Mouse (Mus musculus): ENCODE data around the gene Stk11ip. TPM values are rescaled to one million over a fixed set of nuclear protein-coding genes. Genes with fewer than 3 reads are reported as not detected.

The Stk11ip gene
- polyA plus RNA-seq, 1 experiment from 2014 or later = 15.6 TPM

- Histone ChIP-seq H3K27me3 (replicated peaks; ENCODE audit: control insufficient read depth, insufficient read depth, low read length) (peaks cover 4% of the 10 kb centered on the region), H3K4me1 (replicated peaks; ENCODE audit: control insufficient read depth, insufficient read depth, low read length) (no peaks in the 10 kb centered on the region), H3K9ac (ENCODE audit: low read depth, low read length) (no peak overlapping the region), H3K9me3 (ENCODE audit: control insufficient read depth, low read length) (no peaks in the 10 kb centered on the region), H3K4me2 (no peak overlapping the region), H3K4me3 (ENCODE audit: low read depth, low read length) (no peak overlapping the region), H3K36me3 (ENCODE audit: control insufficient read depth, insufficient read depth, low read length) (no peaks in the 10 kb centered on the region), H3K27ac (ENCODE audit: low read depth, low read length) (no peak overlapping the region)
- DNase-seq (ENCODE audit: low spot score) (no peak), ATAC-seq (replicated peaks; ENCODE audit: low FRiP score) (no peak)
- 54% methylated on average over 5 of the region's 5 CpGs for WGBS
Observed at GRCm38 (mm10) chr1:75564916-75565315, 43.6 kb downstream of the Stk11ip start.

- H3K4me1 ChIP-seq (replicated peaks; ENCODE audit: control insufficient read depth, insufficient read depth, low read length) = no peaks in the 10 kb centered on the region
- peaks cover 3% of the 10 kb centered on the region; the same call in 1 of the 2 replicates for H3K27me3 ChIP-seq (replicated peaks; ENCODE audit: control insufficient read depth, insufficient read depth, low read length)
- H3K4me3 ChIP-seq (ENCODE audit: low read depth, low read length) = no peak overlapping the region
- no peak overlapping the region for H3K9ac ChIP-seq (ENCODE audit: low read depth, low read length)
- no peak for DNase-seq (ENCODE audit: low spot score)
- no peaks in the 10 kb centered on the region for H3K36me3 ChIP-seq (ENCODE audit: control insufficient read depth, insufficient read depth, low read length)
- no peak overlapping the region for H3K4me2 ChIP-seq
- no peak overlapping the region for H3K27ac ChIP-seq (ENCODE audit: low read depth, low read length)
- no peaks in the 10 kb centered on the region for H3K9me3 ChIP-seq (ENCODE audit: control insufficient read depth, low read length)
- WGBS = 55% methylated on average over 9 of the region's 9 CpGs
- ATAC-seq (replicated peaks; ENCODE audit: low FRiP score) = no peak
Observed at GRCm38 (mm10) chr1:75565616-75566015, 44.3 kb downstream of the Stk11ip start.

GRCm38 (mm10) chr1:75570403-75570802, 49.1 kb downstream of the Stk11ip start:
- H3K36me3 ChIP-seq (ENCODE audit: control insufficient read depth, insufficient read depth, low read length) = no peaks in the 10 kb centered on the region
- no peaks in the 10 kb centered on the region for H3K4me1 ChIP-seq (replicated peaks; ENCODE audit: control insufficient read depth, insufficient read depth, low read length)
- ATAC-seq (replicated peaks; ENCODE audit: low FRiP score) = no peak
- H3K4me3 ChIP-seq (ENCODE audit: low read depth, low read length) = no peak overlapping the region
- no peak overlapping the region for H3K27ac ChIP-seq (ENCODE audit: low read depth, low read length)
- no peak overlapping the region for H3K4me2 ChIP-seq
- H3K9me3 ChIP-seq (ENCODE audit: control insufficient read depth, low read length) = no peaks in the 10 kb centered on the region
- no peak for DNase-seq (ENCODE audit: low spot score)
- WGBS = 62% methylated on average over 6 of the region's 6 CpGs
- H3K9ac ChIP-seq (ENCODE audit: low read depth, low read length) = no peak overlapping the region
- H3K27me3 ChIP-seq (replicated peaks; ENCODE audit: control insufficient read depth, insufficient read depth, low read length) = no peaks in the 10 kb centered on the region; the same call in 1 of the 2 replicates

GRCm38 (mm10) chr1:75572776-75573175, 51.4 kb downstream of the Stk11ip start:
- H3K27me3 ChIP-seq (replicated peaks; ENCODE audit: control insufficient read depth, insufficient read depth, low read length) = no peaks in the 10 kb centered on the region
- no peaks in the 10 kb centered on the region for H3K36me3 ChIP-seq (ENCODE audit: control insufficient read depth, insufficient read depth, low read length)
- H3K9ac ChIP-seq (ENCODE audit: low read depth, low read length) = no peak overlapping the region
- WGBS = 78% methylated on average over 6 of the region's 6 CpGs
- H3K4me3 ChIP-seq (ENCODE audit: low read depth, low read length) = no peak overlapping the region
- H3K27ac ChIP-seq (ENCODE audit: low read depth, low read length) = no peak overlapping the region
- no peak for ATAC-seq (replicated peaks; ENCODE audit: low FRiP score)
- no peaks in the 10 kb centered on the region for H3K4me1 ChIP-seq (replicated peaks; ENCODE audit: control insufficient read depth, insufficient read depth, low read length)
- no peaks in the 10 kb centered on the region for H3K9me3 ChIP-seq (ENCODE audit: control insufficient read depth, low read length)
- DNase-seq (ENCODE audit: low spot score) = no peak
- no peak overlapping the region for H3K4me2 ChIP-seq

- whole genome bisulfite sequencing = 84% methylated on average over 7 of the region's 7 CpGs
Observed at GRCm38 (mm10) chr1:75573715-75574114, 52.4 kb downstream of the Stk11ip start.

GRCm38 (mm10) chr1:75574476-75575310, 53.4 kb downstream of the Stk11ip start:
- Histone ChIP-seq H3K36me3 (ENCODE audit: control insufficient read depth, insufficient read depth, low read length) (no peaks in the 10 kb centered on the region), H3K4me1 (replicated peaks; ENCODE audit: control insufficient read depth, insufficient read depth, low read length) (no peaks in the 10 kb centered on the region), H3K4me3 (ENCODE audit: low read depth, low read length) (no peak overlapping the region), H3K9me3 (ENCODE audit: control insufficient read depth, low read length) (no peaks in the 10 kb centered on the region), H3K27me3 (replicated peaks; ENCODE audit: control insufficient read depth, insufficient read depth, low read length) (no peaks in the 10 kb centered on the region), H3K4me2 (no peak overlapping the region), H3K9ac (ENCODE audit: low read depth, low read length) (no peak overlapping the region), H3K27ac (ENCODE audit: low read depth, low read length) (no peak overlapping the region)
- 76% methylated on average over 17 of the region's 17 CpGs for WGBS
- ATAC-seq (replicated peaks; ENCODE audit: low FRiP score) (no peak), DNase-seq (ENCODE audit: low spot score) (no peak)

More at GRCm38 (mm10) chr1:75573715-75574114, 52.4 kb downstream of the Stk11ip start:
- ATAC-seq (replicated peaks; ENCODE audit: low FRiP score) (no peak), DNase-seq (ENCODE audit: low spot score) (no peak)
- Histone ChIP-seq H3K9me3 (ENCODE audit: control insufficient read depth, low read length) (no peaks in the 10 kb centered on the region), H3K9ac (ENCODE audit: low read depth, low read length) (no peak overlapping the region), H3K27ac (ENCODE audit: low read depth, low read length) (no peak overlapping the region), H3K4me1 (replicated peaks; ENCODE audit: control insufficient read depth, insufficient read depth, low read length) (no peaks in the 10 kb centered on the region), H3K27me3 (replicated peaks; ENCODE audit: control insufficient read depth, insufficient read depth, low read length) (no peaks in the 10 kb centered on the region), H3K4me2 (no peak overlapping the region), H3K4me3 (ENCODE audit: low read depth, low read length) (no peak overlapping the region), H3K36me3 (ENCODE audit: control insufficient read depth, insufficient read depth, low read length) (no peaks in the 10 kb centered on the region)

GRCm38 (mm10) chr1:75581936-75582624, 60.8 kb downstream of the Stk11ip start:
- H3K9ac ChIP-seq (ENCODE audit: low read depth, low read length) = no peak overlapping the region
- H3K36me3 ChIP-seq (ENCODE audit: control insufficient read depth, insufficient read depth, low read length) = no peaks in the 10 kb centered on the region
- no peaks in the 10 kb centered on the region for H3K4me1 ChIP-seq (replicated peaks; ENCODE audit: control insufficient read depth, insufficient read depth, low read length)
- H3K27me3 ChIP-seq (replicated peaks; ENCODE audit: control insufficient read depth, insufficient read depth, low read length) = no peaks in the 10 kb centered on the region
- WGBS = 75% methylated on average over 7 of the region's 7 CpGs
- no peak for ATAC-seq (replicated peaks; ENCODE audit: low FRiP score)
- H3K4me2 ChIP-seq = no peak overlapping the region
- DNase-seq (ENCODE audit: low spot score) = no peak
- no peaks in the 10 kb centered on the region for H3K9me3 ChIP-seq (ENCODE audit: control insufficient read depth, low read length)
- no peak overlapping the region for H3K27ac ChIP-seq (ENCODE audit: low read depth, low read length)
- H3K4me3 ChIP-seq (ENCODE audit: low read depth, low read length) = no peak overlapping the region

- DNase-seq (ENCODE audit: low spot score) (no peak), ATAC-seq (replicated peaks; ENCODE audit: low FRiP score) (no peak)
- Histone ChIP-seq H3K27me3 (replicated peaks; ENCODE audit: control insufficient read depth, insufficient read depth, low read length) (no peaks in the 10 kb centered on the region), H3K4me2 (no peak overlapping the region), H3K4me3 (ENCODE audit: low read depth, low read length) (no peak overlapping the region), H3K9ac (ENCODE audit: low read depth, low read length) (no peak overlapping the region), H3K9me3 (ENCODE audit: control insufficient read depth, low read length) (no peaks in the 10 kb centered on the region), H3K4me1 (replicated peaks; ENCODE audit: control insufficient read depth, insufficient read depth, low read length) (no peaks in the 10 kb centered on the region), H3K27ac (ENCODE audit: low read depth, low read length) (no peak overlapping the region), H3K36me3 (ENCODE audit: control insufficient read depth, insufficient read depth, low read length) (no peaks in the 10 kb centered on the region)
- WGBS = 82% methylated on average over 5 of the region's 5 CpGs
Observed at GRCm38 (mm10) chr1:75582625-75582956, 61.3 kb downstream of the Stk11ip start.

- no peak overlapping the region for H3K27ac ChIP-seq (ENCODE audit: low read depth, low read length)
- no peak overlapping the region for H3K4me3 ChIP-seq (ENCODE audit: low read depth, low read length)
- DNase-seq (ENCODE audit: low spot score) = no peak
- H3K4me2 ChIP-seq = no peak overlapping the region
- no peaks in the 10 kb centered on the region for H3K4me1 ChIP-seq (replicated peaks; ENCODE audit: control insufficient read depth, insufficient read depth, low read length)
- WGBS = 63% methylated on average over 10 of the region's 10 CpGs
- no peak for ATAC-seq (replicated peaks; ENCODE audit: low FRiP score)
- no peak overlapping the region for H3K9ac ChIP-seq (ENCODE audit: low read depth, low read length)
- H3K36me3 ChIP-seq (ENCODE audit: control insufficient read depth, insufficient read depth, low read length) = no peaks in the 10 kb centered on the region
- no peaks in the 10 kb centered on the region for H3K27me3 ChIP-seq (replicated peaks; ENCODE audit: control insufficient read depth, insufficient read depth, low read length)
- H3K9me3 ChIP-seq (ENCODE audit: control insufficient read depth, low read length) = no peaks in the 10 kb centered on the region
Observed at GRCm38 (mm10) chr1:75583034-75583433, 61.7 kb downstream of the Stk11ip start.
